Mouse (Mus musculus) G1E-ER4 (cell line): ENCODE results near the gene Esr2. TPM values are rescaled to one million over a fixed set of nuclear protein-coding genes. Genes with fewer than 3 reads are reported as not detected.

Experiments used
- GATA1 ChIP-seq: IDR thresholded peaks from one replicate; pipeline ENCODE4 v1.8.0; 2012; ENCODE audit warnings: low read length, inconsistent platforms
- polyA plus RNA-seq: library from polyadenylated mRNA; stranded (reverse); fragments of >175 nt; gene quantifications from 2 replicates; pipeline ENCODE4 v1.2.3, GENCODE M21; 2012

Esr2 gene
- polyA plus RNA-seq, 1 experiment = not detected

DNA sequence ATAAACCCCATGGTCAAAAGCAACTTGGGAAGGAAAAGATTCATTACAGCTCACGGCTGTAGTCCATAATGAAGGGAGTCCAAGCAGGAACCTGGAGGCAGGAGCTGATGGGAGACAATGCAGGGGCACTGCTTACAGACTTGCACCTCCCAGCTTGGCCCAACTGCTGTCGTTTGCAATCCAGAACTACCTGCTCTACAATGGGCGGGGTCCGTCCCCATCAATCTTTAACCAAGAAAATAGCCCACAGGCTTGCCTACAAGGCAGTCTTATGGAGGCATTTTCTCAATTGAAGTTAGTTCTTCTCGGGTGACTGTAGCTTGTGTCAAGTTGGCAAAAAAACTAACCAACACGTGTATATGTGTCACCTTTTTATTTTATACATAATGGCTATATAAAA, 3.4 kb upstream of the Esr2 start:
- no peak for TF ChIP-seq GATA1

DNA sequence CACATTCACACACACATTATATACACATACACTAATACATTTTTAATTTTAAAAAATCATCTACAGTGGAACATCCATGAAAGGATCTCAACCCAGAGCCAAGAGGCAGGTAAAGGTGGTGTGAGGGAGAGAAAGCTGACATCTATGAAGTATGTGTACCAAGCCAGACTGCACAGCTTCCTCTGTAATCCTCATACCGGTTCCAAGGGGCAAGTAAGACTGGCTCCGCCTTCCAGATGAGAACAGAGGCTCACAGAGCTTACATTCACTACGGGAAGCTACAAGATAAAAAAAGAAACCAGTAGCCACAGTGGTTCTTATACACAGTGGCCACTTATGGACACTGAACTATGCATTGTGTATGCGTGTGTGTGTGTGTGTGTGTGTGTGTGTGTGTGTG, 2.5 kb upstream of the Esr2 start:
- no peak for TF ChIP-seq GATA1

DNA sequence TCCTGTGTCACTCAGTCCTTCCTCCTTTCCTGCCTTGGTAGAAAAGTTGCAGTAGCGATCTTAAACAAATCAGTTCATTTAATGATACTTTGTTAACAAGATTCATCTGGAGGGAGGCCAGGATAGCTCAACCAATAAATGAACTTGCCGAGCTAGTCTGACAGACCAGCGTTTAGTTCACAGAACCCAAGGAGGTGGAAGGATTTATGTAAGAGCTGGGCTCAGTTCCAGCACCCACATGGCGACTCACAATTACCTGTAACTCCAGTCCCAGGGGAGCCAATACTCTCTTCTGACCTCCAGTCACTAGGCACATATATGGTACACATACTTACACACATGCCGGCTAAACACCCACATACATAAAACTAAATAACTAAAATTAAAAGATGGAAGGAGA, 2.0 kb upstream of the Esr2 start:
- TF ChIP-seq GATA1 = no peak

DNA sequence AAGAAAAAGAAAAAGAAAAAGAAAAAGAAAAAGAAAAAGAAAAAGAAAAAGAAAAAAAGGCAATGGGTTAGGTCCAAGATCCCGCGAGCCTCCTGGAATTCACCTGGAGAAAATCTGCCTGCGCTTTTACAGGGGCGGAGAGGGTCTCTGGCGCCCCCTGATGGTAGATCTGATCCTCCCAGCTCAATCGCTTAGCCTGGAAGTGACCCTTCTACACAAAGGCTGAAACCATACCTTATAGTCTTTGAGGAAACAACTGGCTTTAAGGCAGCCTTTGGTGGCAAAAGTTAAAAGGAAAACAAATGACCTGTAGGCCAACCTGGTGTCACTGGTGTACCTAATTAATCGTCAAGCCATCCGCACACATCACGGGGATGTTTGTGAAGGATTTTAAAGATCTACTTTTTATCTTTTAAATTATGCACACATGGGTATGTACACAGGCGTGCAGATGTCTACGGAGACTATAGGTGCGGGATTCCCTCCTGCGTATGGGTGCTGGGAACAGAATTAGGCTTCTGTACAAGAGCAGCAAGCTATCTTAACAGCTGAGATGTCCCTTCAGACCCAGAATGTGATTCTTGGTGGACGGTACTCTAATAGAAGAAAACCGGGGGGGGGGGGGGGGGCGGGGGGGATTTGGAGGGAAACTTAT, 932 bp upstream of the Esr2 start:
- no peak for TF ChIP-seq GATA1

DNA sequence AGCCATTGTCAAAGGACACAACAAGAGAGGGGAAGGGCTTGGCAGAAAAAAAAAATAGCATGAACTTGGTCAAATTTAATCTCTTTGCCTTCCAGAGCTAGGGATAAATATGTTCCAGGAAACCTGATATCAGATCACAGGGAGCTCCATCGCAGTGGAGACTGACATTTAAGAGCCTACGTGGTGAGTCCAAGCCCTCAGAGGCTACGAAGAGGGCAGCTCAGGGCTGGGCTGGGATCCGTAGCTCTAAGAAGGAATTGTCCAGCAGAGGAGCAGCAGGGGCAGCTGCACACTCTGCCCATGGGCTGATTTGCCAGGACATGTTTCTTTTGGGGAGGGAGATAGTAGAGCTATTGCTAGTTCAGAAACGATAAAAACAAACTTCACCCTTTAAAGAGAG, 11.4 kb downstream of the Esr2 start:
- TF ChIP-seq GATA1 = no peak

DNA sequence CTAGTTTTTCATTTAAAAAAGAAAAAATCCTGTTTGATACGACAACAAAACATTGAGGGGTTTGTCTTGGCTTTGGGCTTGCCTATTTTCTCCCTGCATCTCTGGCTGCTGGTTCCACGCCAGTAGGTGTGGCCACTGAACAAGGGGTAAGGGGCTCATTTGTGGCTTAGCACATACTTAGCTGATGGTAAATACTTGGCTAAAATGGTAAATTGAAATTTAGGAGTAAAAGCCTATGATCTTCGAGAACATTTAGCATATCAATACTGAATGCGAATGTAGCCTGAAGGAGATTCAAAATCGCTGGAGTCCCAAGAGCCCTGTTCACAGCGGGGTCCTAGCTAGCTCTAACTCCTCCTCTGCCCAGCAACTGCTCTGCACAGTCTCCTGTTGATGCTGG, 40.4 kb downstream of the Esr2 start:
- no peak for TF ChIP-seq GATA1

DNA sequence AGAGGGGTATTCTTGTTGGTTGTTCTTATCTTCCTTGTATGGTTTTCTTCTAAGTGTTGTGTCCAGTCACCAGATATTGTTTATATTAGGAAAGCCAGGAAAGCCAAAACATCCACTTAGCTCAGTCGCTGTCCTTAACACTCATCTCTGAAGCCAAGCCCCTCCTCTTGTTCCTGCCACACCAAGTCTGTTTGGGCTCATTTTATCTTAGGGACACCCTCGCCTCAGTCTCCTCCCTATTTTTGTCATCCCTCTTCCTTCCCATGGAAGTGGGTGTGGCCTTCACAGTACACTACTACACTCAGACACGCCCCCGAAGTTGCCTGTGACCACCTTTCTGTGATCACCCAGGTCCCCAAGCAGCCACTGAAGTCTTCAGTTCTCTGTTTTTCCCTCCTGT, 44.5 kb downstream of the Esr2 start:
- no peak for TF ChIP-seq GATA1

DNA sequence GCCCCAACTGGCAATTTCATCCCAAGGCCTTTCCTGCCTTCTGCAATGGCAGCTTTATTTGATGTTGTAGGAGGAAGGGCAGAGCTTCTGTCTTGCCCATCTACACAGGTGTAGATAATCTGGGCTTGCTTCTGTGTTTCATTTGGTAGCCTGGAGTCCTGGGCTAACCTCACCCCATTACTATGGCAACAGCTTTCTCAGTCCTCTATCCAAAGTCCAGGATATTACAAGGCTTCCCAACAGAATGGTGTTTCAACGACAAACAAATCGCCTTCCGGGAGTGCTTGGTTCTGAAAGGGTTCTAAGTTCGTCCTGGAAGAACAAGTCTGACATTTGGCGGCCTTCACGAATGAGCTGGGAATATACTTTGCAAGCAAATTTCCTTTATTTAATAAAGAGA, 46.2 kb downstream of the Esr2 start:
- TF ChIP-seq GATA1 = no peak

DNA sequence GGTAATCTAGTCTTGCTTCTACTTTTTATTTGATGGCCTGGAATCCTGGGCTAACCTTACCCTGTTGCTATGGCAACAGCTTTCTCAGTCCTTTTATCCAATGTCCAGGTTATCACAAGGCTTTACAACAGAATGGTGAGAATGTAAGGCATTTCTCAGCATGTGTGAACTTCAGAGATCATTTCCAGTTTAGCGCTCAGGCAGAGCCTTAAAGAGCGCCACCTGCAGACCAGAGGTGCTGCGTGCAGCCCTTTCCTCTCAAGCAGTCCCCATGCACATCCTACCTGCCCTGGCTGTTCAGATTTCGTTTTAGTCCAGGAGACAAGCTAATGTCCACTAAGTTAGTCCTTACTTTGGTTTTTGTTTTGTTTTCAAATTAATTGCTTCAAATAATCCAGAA, 46.8 kb downstream of the Esr2 start:
- TF ChIP-seq GATA1 = no peak

DNA sequence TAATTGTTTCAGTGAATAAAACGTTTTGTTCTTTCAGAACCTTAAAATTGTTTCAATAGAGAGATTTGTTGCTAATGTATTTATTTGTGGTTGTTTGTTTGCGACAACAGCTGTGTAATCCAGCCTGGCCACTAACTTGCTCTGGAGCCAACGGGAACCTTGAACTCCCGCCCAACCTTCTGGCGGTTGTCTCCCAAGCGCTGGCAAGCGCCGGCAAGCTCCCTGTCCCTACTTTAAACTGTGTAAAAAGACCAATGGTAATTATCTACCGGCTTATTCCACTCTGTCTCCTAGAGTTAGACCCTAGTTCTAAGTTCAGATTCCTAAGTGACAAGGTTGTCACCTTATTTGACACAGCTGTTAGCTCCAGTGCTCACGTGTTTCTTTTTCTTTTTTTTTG, 48.2 kb downstream of the Esr2 start:
- no peak for TF ChIP-seq GATA1

DNA sequence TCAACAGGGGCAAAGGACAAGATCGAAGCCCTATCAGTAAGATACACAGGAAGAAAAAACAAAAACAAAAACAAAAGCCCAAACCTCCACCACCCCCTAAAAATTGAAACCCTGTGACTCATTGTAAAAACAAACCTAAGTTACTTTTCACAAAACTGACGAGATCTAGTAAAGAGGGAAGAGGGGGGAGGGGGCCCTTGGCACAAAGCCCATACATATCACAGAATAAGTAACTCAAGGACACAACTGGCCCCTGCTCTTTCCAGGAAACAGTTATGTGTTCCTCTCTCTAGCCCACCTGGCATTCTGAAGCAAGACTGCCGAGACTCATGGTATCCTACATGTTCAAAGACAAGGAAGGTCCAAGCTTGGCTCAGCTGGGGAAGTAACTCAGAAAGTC, 48.8 kb downstream of the Esr2 start:
- no peak for TF ChIP-seq GATA1

DNA sequence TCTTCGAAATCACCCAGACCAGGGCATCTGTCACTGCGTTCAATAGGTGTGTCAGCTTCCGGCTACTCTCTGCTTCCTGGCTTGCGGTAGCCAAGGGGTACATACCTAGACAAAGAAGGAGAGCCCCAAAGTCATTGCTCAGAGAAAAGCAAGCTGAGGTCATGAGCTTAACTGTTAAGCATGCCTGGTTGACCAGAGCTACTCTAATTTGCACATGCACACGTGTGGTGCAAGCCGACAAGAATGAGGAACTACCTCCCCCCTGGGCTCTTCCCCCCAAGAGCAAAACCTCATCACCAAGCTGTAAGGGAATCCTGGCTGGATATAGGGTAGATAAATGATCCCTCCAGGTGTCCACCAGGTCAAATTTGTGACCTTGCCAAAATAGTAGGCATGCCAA, 53.8 kb downstream of the Esr2 start:
- TF ChIP-seq GATA1 = no peak

DNA sequence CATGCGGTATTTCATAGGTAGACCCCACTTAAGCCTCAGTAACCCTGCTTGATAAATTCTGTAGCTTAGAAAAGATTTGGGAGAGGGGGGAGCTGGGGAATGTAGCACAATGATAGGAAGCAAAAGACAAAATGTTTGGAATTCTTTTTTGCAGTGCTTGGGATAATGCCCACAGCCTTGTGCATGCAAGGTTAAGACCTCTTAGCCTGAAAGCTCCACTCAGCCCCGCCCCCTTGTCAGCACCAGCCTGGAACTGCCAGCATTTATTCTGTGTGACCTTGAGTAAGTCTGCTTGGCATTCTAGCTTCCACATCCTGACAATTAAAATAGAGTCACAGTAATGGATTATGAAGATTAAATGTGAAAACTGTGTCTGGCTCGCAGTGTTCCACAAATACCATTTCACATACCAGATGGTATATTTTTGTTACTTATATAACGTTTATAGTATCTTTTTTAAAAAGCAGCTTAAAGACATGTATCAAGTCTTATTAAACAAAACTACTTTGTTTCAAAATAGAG, 59.4 kb downstream of the Esr2 start:
- no peak for TF ChIP-seq GATA1

DNA sequence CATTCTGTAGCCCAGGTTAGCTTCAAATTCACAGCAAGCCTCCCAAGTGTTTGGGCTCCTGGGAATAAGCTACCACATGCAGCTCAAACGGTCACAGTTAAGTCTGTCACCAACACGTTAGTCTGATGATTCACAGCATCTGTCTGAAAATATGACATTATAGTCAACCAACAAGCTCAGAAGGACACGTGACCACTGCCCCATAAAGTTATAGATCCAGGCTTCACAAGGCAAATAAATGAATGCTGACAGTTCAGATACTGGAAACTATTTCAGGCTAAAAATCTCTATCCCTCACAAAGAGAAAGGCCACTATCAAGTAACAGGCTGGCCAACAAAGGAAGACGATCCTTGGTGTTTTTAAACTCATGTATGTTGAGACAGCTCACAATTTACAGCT, 60.5 kb downstream of the Esr2 start:
- TF ChIP-seq GATA1 = no peak

DNA sequence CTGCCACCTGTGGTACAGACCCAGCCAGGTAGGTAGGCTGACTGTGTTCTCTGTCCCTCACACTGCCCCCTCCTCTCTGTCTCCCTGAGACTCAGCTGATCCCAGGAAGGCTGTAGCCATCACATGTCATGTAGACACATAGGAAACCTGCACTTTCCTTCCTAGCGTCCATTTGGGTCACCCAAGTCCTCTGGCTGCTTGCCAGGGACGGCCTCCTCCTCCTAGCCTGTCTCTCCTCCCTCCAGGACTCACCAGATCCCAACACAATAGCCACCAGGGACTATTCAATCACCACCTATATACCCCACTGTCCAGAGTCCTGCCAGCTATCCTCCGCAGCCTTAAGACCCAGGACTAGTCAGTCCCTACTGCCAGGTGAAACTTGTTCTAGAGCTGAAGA, 66.0 kb downstream of the Esr2 start:
- no peak for TF ChIP-seq GATA1

DNA sequence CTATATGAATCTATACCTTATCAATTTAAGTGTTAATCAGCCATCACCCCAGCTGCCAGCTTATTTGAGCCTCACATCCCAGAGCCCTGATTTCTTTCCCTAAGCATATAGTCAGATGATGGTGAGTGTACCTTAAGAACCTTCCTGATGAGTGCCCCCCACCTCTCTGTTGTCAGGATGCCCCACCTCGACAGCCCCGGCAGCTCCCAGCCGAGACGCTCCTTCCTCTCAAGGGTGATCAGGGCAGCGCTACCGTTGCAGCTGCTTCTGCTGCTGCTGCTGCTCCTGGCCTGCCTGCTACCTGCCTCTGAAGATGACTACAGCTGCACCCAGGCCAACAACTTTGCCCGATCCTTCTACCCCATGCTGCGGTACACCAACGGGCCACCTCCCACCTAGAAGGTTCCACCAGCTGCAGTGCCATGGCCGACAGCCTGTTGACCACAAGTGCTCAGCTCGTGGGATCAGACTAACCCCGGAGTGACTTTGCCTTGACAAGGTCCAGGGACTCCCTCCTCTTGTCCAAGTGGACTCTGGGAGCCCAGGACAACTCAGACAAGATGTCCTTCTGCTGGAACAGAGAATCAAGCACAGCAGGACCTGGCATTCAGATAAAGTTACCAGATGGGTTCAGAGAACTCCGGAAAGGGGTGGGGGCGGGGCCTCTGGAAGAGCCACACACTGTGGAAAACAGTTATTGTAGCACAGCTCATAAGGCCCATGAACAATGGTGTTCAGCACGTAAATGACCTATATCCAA, 67.2 kb downstream of the Esr2 start:
- no peak for TF ChIP-seq GATA1
